In genomic region chr9:47738799-47739198, GRCm38 (mm10) we compare ENCODE assay signal across 17 mouse cellular contexts.
A peak's percentile ranks its signal among the peaks of the same experiment; 100 is the strongest.
DNase-seq lines count a peak whose midpoint lies in the region; ATAC-seq and TF ChIP-seq lines count a peak whose summit lies in the region.
"Had no signal": no experiment of that assay in that cellular context is flagged by ENCODE, and none has a peak within 500 bp of the region (broad histone marks: within the 10 kb centered on the region; RNA-seq: fewer than 3 reads in every experiment).

No protein-coding gene starts in this region.

- no peak for TF ChIP-seq CTCF in bone marrow macrophage, adult 2 months (IDR thresholded peaks at IDR 0.05; ENCODE audit: low read depth, low read length)

- intact Hi-C loops in left cerebral cortex, postnatal 4 days (cut with DNase I), result no loop called here

- no peak for ATAC-seq in forebrain, embryonic 14.5 days
- no peak for ATAC-seq in hindbrain, embryonic 14.5 days (ENCODE audit: low FRiP score)
- no peak for ATAC-seq in midbrain, embryonic 14.5 days (ENCODE audit: low FRiP score, low TSS enrichment)
- ATAC-seq in heart, embryonic 12.5 days (ENCODE audit: insufficient number of reproducible peaks, low FRiP score), result no peak

- peaks cover 22% of the 10 kb centered on the region for H3K4me1 ChIP-seq in forebrain, embryonic 14.5 days (ENCODE audit: control insufficient read depth, insufficient read depth, low read length)
- H3K4me1 ChIP-seq in forebrain, embryonic 10.5 days, result peaks cover 33% of the 10 kb centered on the region
- peaks cover 84% of the 10 kb centered on the region for H3K4me1 ChIP-seq in bone marrow macrophage, adult 2 months (ENCODE audit: control insufficient read depth, insufficient read depth, low read length)
- H3K4me1 ChIP-seq in hindbrain, embryonic 14.5 days (replicated peaks; ENCODE audit: control insufficient read depth, insufficient read depth, low read length), result peaks cover 35% of the 10 kb centered on the region
- peaks cover 32% of the 10 kb centered on the region for H3K4me1 ChIP-seq in midbrain, embryonic 14.5 days (ENCODE audit: control insufficient read depth, insufficient read depth, low read length)
- peaks cover 42% of the 10 kb centered on the region for H3K4me1 ChIP-seq in embryonic facial prominence, embryonic 10.5 days
- peaks cover 6% of the 10 kb centered on the region for H3K4me1 ChIP-seq in heart, embryonic 12.5 days (replicated peaks)

- H3K27ac ChIP-seq in forebrain, embryonic 14.5 days (ENCODE audit: low read depth, low read length), result 0 out of 2 replicates have a peak overlapping the region, but pooled peaks have one; percentile 10
- H3K27ac ChIP-seq in forebrain, embryonic 10.5 days, result no peak overlapping the region
- H3K27ac ChIP-seq in bone marrow macrophage, adult 2 months (ENCODE audit: insufficient read depth, low read depth, low read length), result peak overlapping the region; percentile 52
- H3K27ac ChIP-seq in hindbrain, embryonic 14.5 days, result peak overlapping the region; percentile 68
- H3K27ac ChIP-seq in midbrain, embryonic 14.5 days (replicated peaks; ENCODE audit: low read depth, low read length), result peak overlapping the region; percentile 79
- no peak overlapping the region for H3K27ac ChIP-seq in embryonic facial prominence, embryonic 10.5 days (replicated peaks)
- H3K27ac ChIP-seq in heart, embryonic 12.5 days (ENCODE audit: poor library complexity, severe bottlenecking), result no peak overlapping the region
- H3K27ac ChIP-seq: heart, adult 2 months; neural tube, embryonic 12.5 days had no signal

- H3K4me3 ChIP-seq in forebrain, embryonic 14.5 days (ENCODE audit: low read depth, low read length), result no peak overlapping the region
- no peak overlapping the region for H3K4me3 ChIP-seq in forebrain, embryonic 10.5 days
- no peak overlapping the region for H3K4me3 ChIP-seq in bone marrow macrophage, adult 2 months (ENCODE audit: insufficient read depth, low read length)
- no peak overlapping the region for H3K4me3 ChIP-seq in hindbrain, embryonic 14.5 days (replicated peaks; ENCODE audit: low read length)
- H3K4me3 ChIP-seq in midbrain, embryonic 14.5 days (replicated peaks; ENCODE audit: low read depth, low read length), result no peak overlapping the region
- H3K4me3 ChIP-seq in embryonic facial prominence, embryonic 10.5 days, result no peak overlapping the region
- H3K4me3 ChIP-seq in heart, embryonic 12.5 days, result no peak overlapping the region
- H3K4me3 ChIP-seq: heart, adult 2 months; neural tube, embryonic 12.5 days had no signal

- DNase-seq in forebrain, embryonic 14.5 days (ENCODE audit: low spot score), result peak; percentile 27
- DNase-seq in forebrain, embryonic 10.5 days (ENCODE audit: extremely low spot score, low spot score), result no peak
- DNase-seq in hindbrain, embryonic 14.5 days (ENCODE audit: low spot score), result no peak
- DNase-seq in midbrain, embryonic 14.5 days, result peak; percentile 61
- DNase-seq in embryonic facial prominence, embryonic 10.5 days (ENCODE audit: low spot score), result no peak
- DNase-seq in left cerebral cortex, postnatal 4 days, result no peak
- DNase-seq: cerebellum, adult 2 months; gastrocnemius, postnatal 10 days; heart, adult 2 months; kidney, adult 2 months; kidney, postnatal 14 days; lung, adult 18-20 months; lung, postnatal 36 days; right cerebral cortex, postnatal 4 days had no signal

- H3K36me3 ChIP-seq in forebrain, embryonic 14.5 days (ENCODE audit: control insufficient read depth, insufficient read depth, low read length), result no peaks in the 10 kb centered on the region
- H3K36me3 ChIP-seq in forebrain, embryonic 10.5 days (replicated peaks), result no peaks in the 10 kb centered on the region
- no peaks in the 10 kb centered on the region for H3K36me3 ChIP-seq in hindbrain, embryonic 14.5 days (replicated peaks; ENCODE audit: control insufficient read depth, insufficient read depth)
- H3K36me3 ChIP-seq in midbrain, embryonic 14.5 days (ENCODE audit: control insufficient read depth, insufficient read depth, low read length), result no peaks in the 10 kb centered on the region
- H3K36me3 ChIP-seq in embryonic facial prominence, embryonic 10.5 days (replicated peaks), result no peaks in the 10 kb centered on the region
- no peaks in the 10 kb centered on the region for H3K36me3 ChIP-seq in heart, embryonic 12.5 days
- H3K36me3 ChIP-seq: neural tube, embryonic 12.5 days had no signal

- no peaks in the 10 kb centered on the region for H3K9me3 ChIP-seq in forebrain, embryonic 14.5 days (replicated peaks; ENCODE audit: control insufficient read depth, low read length)
- H3K9me3 ChIP-seq in forebrain, embryonic 10.5 days, result no peaks in the 10 kb centered on the region
- H3K9me3 ChIP-seq in hindbrain, embryonic 14.5 days (ENCODE audit: control insufficient read depth, low read length), result no peaks in the 10 kb centered on the region
- H3K9me3 ChIP-seq in midbrain, embryonic 14.5 days (ENCODE audit: control insufficient read depth, low read length), result no peaks in the 10 kb centered on the region
- no peaks in the 10 kb centered on the region for H3K9me3 ChIP-seq in embryonic facial prominence, embryonic 10.5 days
- H3K9me3 ChIP-seq in heart, embryonic 12.5 days (replicated peaks), result no peaks in the 10 kb centered on the region
- H3K9me3 ChIP-seq: neural tube, embryonic 12.5 days had no signal

- TF ChIP-seq POLR2A in bone marrow macrophage, adult 2 months (IDR thresholded peaks at IDR 0.05; ENCODE audit: borderline replicate concordance, low read depth, low read length), result no peak

- H3K9ac ChIP-seq in forebrain, embryonic 14.5 days (ENCODE audit: low read length), result no peak overlapping the region; the same call in 1 of the 2 replicates
- peak overlapping the region; percentile 28; the same call in 1 of the 2 replicates for H3K9ac ChIP-seq in hindbrain, embryonic 14.5 days
- H3K9ac ChIP-seq in midbrain, embryonic 14.5 days (replicated peaks; ENCODE audit: low read length), result peak overlapping the region; percentile 18
- no peak overlapping the region for H3K9ac ChIP-seq in heart, embryonic 12.5 days
- H3K9ac ChIP-seq: neural tube, embryonic 12.5 days had no signal

- no peak overlapping the region for H3K4me2 ChIP-seq in forebrain, embryonic 14.5 days (ENCODE audit: low read length)
- no peak overlapping the region for H3K4me2 ChIP-seq in hindbrain, embryonic 14.5 days (replicated peaks)
- no peak overlapping the region for H3K4me2 ChIP-seq in midbrain, embryonic 14.5 days (ENCODE audit: low read length)
- no peak overlapping the region for H3K4me2 ChIP-seq in heart, embryonic 12.5 days
- H3K4me2 ChIP-seq: neural tube, embryonic 12.5 days had no signal

- WGBS in forebrain, embryonic 14.5 days, result 45% methylated on average over 4 of the region's 4 CpGs
- WGBS in forebrain, embryonic 10.5 days, result 48% methylated on average over 4 of the region's 4 CpGs
- 36% methylated on average over 4 of the region's 4 CpGs for WGBS in hindbrain, embryonic 14.5 days
- 27% methylated on average over 4 of the region's 4 CpGs for WGBS in midbrain, embryonic 14.5 days
- 60% methylated on average over 4 of the region's 4 CpGs for WGBS in embryonic facial prominence, embryonic 10.5 days
- WGBS in heart, embryonic 12.5 days, result 64% methylated on average over 4 of the region's 4 CpGs

- H3K27me3 ChIP-seq in forebrain, embryonic 14.5 days (replicated peaks; ENCODE audit: control insufficient read depth, insufficient read depth, low read length), result no peaks in the 10 kb centered on the region
- H3K27me3 ChIP-seq in forebrain, embryonic 10.5 days (ENCODE audit: poor library complexity, severe bottlenecking), result no peaks in the 10 kb centered on the region
- no peaks in the 10 kb centered on the region for H3K27me3 ChIP-seq in hindbrain, embryonic 14.5 days (ENCODE audit: control insufficient read depth, insufficient read depth, low read length)
- H3K27me3 ChIP-seq in midbrain, embryonic 14.5 days (ENCODE audit: control insufficient read depth, insufficient read depth, low read length), result no peaks in the 10 kb centered on the region
- H3K27me3 ChIP-seq in embryonic facial prominence, embryonic 10.5 days (replicated peaks; ENCODE audit: low read depth, poor library complexity, severe bottlenecking), result no peaks in the 10 kb centered on the region
- no peaks in the 10 kb centered on the region for H3K27me3 ChIP-seq in heart, embryonic 12.5 days (replicated peaks)
- H3K27me3 ChIP-seq: neural tube, embryonic 12.5 days had no signal

Comparison
In these comparisons a context has a peak if more than half of its experiments do, and no peak if none do; other contexts are left out.
1. DNase-seq: peak in forebrain, embryonic 14.5 days (single experiment) and midbrain, embryonic 14.5 days (single experiment); none in forebrain, embryonic 10.5 days (single experiment), hindbrain, embryonic 14.5 days (single experiment), embryonic facial prominence, embryonic 10.5 days (single experiment) and left cerebral cortex, postnatal 4 days (single experiment).
2. H3K27ac ChIP-seq: peak in forebrain, embryonic 14.5 days (single experiment), bone marrow macrophage, adult 2 months (single experiment), hindbrain, embryonic 14.5 days (single experiment) and midbrain, embryonic 14.5 days (single experiment); none in forebrain, embryonic 10.5 days (single experiment), embryonic facial prominence, embryonic 10.5 days (single experiment) and heart, embryonic 12.5 days (single experiment).
3. H3K9ac ChIP-seq: peak in hindbrain, embryonic 14.5 days (single experiment) and midbrain, embryonic 14.5 days (single experiment); none in forebrain, embryonic 14.5 days (single experiment) and heart, embryonic 12.5 days (single experiment).